Mouse (Mus musculus) midbrain, embryonic 10.5 days (tissue): ENCODE results near the gene Mfsd7a. TPM values are rescaled to one million over a fixed set of nuclear protein-coding genes. Genes with fewer than 3 reads are reported as not detected.
"Not testable (repeated sequence)": the region's sequence is repeated elsewhere in the genome, so short reads cannot be mapped to it uniquely, and the experiment has no call there.

Experiments used
- DNase-seq: peaks from one replicate; pipeline ENCODE4 v3.0.0-alpha.2; 2017; ENCODE audit warnings: low spot score
- H3K27ac ChIP-seq: fragments of 300-500 bp; sonication (generic); replicated peaks from 2 replicates; pipeline ENCODE4 v1.5.1; 2016; ENCODE audit warnings: mild to moderate bottlenecking
- H3K27me3 ChIP-seq: fragments of 300-500 bp; sonication (generic); 2 replicates; pipeline ENCODE4 v1.6.1; 2016; ENCODE audit warnings: low read depth, mild to moderate bottlenecking; ENCODE audit not compliant: poor library complexity, severe bottlenecking
- H3K36me3 ChIP-seq: fragments of 300-500 bp; sonication (generic); 2 replicates; pipeline ENCODE4 v1.6.1; 2016; ENCODE audit warnings: mild to moderate bottlenecking, moderate library complexity
- H3K4me1 ChIP-seq: fragments of 300-500 bp; sonication (generic); 2 replicates; pipeline ENCODE4 v1.6.1; 2016
- H3K4me3 ChIP-seq: fragments of 300-500 bp; sonication (generic); 2 replicates; pipeline ENCODE4 v1.5.1; 2016; ENCODE audit warnings: mild to moderate bottlenecking, moderate library complexity
- H3K9me3 ChIP-seq: fragments of 300-500 bp; sonication (generic); replicated peaks from 2 replicates; pipeline ENCODE4 v1.6.1; 2016; ENCODE audit warnings: mild to moderate bottlenecking
- WGBS: fragments of 180-500 bp; shearing (Covaris S2); methylation state at CpG from one replicate; pipeline ENCODE4 v1.1.7; 2016; 5-methylcytosine and 5-hydroxymethylcytosine counted together
- polyA plus RNA-seq: library from polyadenylated mRNA; unstranded; fragments of >200 nt; fragmentation: Nextera tagmentation; extraction: Ambion mirVana; gene quantifications from 2 replicates; pipeline ENCODE4 v1.2.1, GENCODE M21; 2016

Mfsd7a gene
- polyA plus RNA-seq: 0.11 and 0.16 TPM in 2 replicates

DNA sequence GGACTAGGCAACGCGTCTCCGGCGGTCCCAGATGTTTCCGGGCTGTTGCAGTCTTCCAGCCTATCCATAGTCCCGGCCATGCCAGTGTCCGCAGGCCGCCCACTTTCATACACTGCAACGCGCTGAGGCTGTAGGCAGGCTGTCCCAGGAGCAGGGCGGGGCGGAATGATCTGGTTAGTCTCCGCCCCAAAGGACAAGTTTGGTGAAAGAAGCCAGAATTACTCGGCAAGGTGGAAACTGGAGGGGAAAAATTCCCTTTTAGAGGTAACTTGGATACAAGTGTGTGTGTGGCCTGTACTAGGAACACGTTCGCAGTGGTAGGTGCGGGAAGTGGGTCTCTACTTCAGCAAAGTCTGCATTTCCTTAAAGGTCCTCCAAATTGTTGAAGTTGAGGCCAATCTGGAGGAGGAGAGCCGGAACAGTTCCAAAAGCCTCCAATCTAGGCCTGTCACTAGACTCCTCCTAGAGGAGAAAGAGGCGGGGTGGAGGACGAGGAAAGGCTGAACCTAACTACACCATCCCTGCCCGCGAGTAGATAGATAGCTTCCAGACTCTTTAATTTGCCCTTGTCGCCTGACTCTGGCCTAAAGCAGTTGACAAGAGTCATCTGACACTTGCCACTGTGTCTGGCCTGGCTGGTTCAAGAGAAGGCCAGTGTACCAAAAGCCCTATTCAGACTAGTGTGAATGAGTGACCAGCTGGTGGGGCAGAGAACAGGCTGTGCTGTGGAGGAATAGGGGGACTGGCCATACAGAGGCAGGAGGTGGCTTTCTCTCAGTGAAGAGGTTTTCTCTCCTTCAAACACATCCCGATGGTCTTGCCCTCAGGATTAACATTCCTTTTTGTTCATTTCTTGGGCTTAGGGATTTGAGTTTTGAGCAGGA lies at the start of gene Mfsd7a:
TSS of gene Mfsd7a (minus strand) at position 107 of the 884 bp plus-strand sequence.
- Histone ChIP-seq H3K4me3 (peak within 1 kb of the TSS; percentile 51), H3K27me3 (peaks cover 34% of the 10 kb centered on the region), H3K4me1 (peaks cover 19% of the 10 kb centered on the region), H3K36me3 (no peaks in the 10 kb centered on the region), H3K27ac (no peak within 1 kb of the TSS; the same call in 1 of the 2 replicates), H3K9me3 (no peaks in the 10 kb centered on the region)
- peak; percentile 51 for DNase-seq
- WGBS: 13% methylated on average over 24 of the region's 24 CpGs

DNA sequence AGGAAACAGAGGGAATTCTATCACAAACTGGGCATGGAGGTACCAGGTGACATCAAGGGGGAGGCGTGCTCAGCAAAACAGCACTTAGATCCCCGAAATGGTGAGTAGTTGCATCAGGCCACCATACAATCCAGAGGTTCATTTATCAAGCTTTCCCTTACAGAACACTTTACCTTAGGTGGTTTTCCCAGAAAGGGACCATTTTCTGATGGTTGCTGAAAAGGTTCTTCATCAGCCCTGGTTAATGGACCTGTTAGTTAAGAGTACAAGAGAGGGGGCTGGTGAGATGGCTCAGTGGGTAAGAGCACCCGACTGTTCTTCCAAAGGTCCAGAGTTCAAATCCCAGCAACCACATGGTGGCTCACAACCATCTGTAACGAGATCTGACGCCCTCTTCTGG lies 37.5 kb upstream of the Mfsd7a start:
- H3K36me3 ChIP-seq: peaks cover 83% of the 10 kb centered on the region
- not testable (repeated sequence) for H3K27ac ChIP-seq, H3K9me3 ChIP-seq, DNase-seq, H3K4me3 ChIP-seq, H3K27me3 ChIP-seq, H3K4me1 ChIP-seq
- WGBS: 91% methylated on average over 5 of the region's 5 CpGs

DNA sequence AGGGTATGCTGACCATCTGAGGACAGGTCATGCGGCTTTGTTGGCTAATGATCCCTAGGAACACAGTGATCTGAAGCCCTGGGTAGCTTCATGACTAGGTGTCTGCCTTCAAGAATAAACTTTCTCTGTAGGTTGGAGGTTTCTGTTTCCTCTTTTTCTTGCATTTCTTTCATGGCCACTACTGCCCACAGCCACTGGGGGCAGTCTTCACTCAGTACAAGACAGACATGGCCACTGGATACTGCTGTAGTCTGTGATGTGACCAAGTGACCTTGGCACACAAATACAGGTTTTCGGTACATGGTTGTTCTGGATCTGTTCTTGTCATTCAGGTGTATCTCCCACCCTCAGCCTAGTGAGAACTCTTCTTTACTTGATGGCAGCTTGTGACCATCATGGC lies 36.5 kb upstream of the Mfsd7a start:
- peak; percentile 24 for DNase-seq
- Histone ChIP-seq H3K9me3 (no peaks in the 10 kb centered on the region), H3K36me3 (peaks cover 76% of the 10 kb centered on the region), H3K27ac (no peak overlapping the region), H3K27me3 (no peaks in the 10 kb centered on the region), H3K4me1 (no peaks in the 10 kb centered on the region), H3K4me3 (no peak overlapping the region)
- WGBS: 96% methylated on average over 2 of the region's 2 CpGs

DNA sequence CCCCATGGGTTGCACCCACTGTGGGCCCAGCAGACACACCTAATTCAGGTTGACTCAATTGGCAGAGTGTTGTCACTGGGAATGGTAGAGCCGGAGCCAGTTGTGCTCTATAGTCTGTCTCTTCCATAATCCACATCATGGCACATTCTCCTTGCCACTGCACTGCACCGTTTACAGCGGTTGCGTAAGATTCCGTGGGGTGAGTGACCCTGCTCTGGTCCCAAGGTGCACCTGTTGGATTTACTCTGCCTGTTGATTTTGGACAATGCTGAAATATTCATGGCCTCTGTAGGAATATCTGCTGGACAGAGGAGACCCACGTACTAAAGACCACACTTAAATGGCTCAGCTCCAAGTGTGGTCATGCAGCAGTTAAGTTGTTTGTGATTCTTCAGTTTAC lies 34.3 kb upstream of the Mfsd7a start:
- H3K27me3 ChIP-seq: no peaks in the 10 kb centered on the region
- H3K4me1 ChIP-seq: no peaks in the 10 kb centered on the region
- H3K9me3 ChIP-seq: no peaks in the 10 kb centered on the region
- WGBS: 95% methylated on average over 6 of the region's 6 CpGs
- DNase-seq: no peak
- H3K36me3 ChIP-seq: peaks cover 74% of the 10 kb centered on the region
- H3K4me3 ChIP-seq: no peak overlapping the region
- H3K27ac ChIP-seq: no peak overlapping the region

DNA sequence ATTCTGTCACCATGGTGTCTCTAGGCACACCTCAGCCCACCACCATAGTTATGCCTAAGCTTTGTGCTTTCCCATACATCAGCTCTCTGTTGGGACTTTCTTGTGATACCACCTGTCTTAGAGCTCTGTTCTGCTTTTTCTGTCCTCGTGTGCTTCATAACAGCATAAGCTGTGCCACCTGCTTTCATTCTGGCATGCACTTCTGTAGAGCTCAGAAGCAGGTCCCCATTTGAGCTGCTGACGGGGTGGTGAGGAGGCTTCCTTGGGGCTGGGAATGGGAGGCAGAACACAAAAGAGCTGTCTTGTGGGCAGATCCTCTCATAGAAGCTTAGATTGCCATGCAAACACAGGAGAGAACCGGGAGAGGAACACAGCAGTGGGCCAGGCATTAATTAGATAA lies 27.3 kb upstream of the Mfsd7a start:
- H3K27me3 ChIP-seq: no peaks in the 10 kb centered on the region
- DNase-seq: no peak
- no peaks in the 10 kb centered on the region for H3K4me1 ChIP-seq
- no peak overlapping the region for H3K4me3 ChIP-seq
- WGBS: 91% methylated on average over 3 of the region's 3 CpGs
- no peaks in the 10 kb centered on the region for H3K9me3 ChIP-seq
- H3K27ac ChIP-seq: no peak overlapping the region
- peaks cover 92% of the 10 kb centered on the region for H3K36me3 ChIP-seq

DNA sequence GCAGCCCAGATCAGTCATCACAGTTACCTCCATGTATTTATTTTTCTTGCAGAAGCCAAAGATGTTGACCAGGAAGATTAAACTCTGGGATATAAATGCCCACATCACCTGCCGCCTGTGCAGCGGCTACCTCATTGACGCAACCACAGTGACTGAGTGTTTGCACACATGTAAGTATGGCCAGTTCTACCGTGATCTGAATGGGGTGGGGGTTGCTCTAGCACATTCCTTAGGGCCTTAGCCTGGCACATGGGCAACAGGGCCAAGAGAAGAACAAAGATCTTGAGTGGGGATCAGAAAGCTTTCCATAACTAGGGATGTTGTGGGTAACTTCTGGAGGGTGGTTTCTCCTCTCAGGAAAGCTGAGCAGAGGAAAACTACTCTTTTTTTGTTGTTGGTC lies 25.0 kb upstream of the Mfsd7a start:
- H3K4me3 ChIP-seq: no peak overlapping the region
- no peak for DNase-seq
- H3K4me1 ChIP-seq: no peaks in the 10 kb centered on the region
- no peaks in the 10 kb centered on the region for H3K27me3 ChIP-seq
- H3K9me3 ChIP-seq: no peaks in the 10 kb centered on the region
- H3K27ac ChIP-seq: no peak overlapping the region
- H3K36me3 ChIP-seq: peaks cover 76% of the 10 kb centered on the region
- WGBS: 93% methylated on average over 4 of the region's 4 CpGs

DNA sequence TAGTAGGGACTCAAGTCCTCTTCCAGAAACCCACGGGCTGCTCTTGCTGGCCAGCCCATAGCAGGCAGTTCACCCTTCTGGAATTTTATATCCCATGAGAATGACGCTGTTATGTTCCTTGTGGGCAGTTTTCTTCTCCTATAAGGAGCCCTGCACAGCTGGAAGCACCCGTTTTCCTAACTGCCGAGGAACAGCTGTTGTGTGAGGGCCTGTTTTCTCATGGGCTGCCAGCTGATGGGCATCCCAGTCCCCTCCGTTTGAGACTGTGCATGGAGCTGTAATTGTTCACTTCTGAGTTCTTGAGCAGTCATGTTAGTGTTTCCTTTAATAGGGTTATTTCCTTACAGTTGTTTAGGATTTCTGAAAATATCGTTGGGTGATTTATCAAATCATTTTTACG lies 20.9 kb upstream of the Mfsd7a start:
- H3K36me3 ChIP-seq: peaks cover 56% of the 10 kb centered on the region
- no peak overlapping the region for H3K27ac ChIP-seq
- 85% methylated on average over 7 of the region's 7 CpGs for WGBS
- H3K9me3 ChIP-seq: no peaks in the 10 kb centered on the region
- DNase-seq: no peak
- no peaks in the 10 kb centered on the region for H3K4me1 ChIP-seq
- H3K27me3 ChIP-seq: no peaks in the 10 kb centered on the region
- H3K4me3 ChIP-seq: no peak overlapping the region

DNA sequence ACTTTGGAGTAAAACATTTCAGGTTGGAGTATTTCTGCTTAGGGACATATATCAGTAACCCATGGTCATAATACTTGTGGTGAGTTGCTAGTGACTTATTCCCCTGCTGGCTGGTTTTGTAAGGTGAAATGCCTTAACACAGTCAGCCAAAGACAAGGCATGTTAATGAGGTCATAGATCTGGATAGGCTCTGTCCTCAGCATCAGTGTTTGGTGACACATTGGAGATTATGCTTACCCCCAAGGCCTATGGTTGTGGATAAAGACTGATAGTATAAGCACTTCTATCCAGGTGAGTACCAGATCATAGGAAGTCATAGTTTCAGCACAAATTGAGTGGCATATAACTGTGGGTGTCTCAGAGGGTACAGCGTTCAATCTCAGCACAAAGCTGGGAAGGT lies 18.0 kb upstream of the Mfsd7a start:
- no peak for DNase-seq
- H3K36me3 ChIP-seq: peaks cover 26% of the 10 kb centered on the region
- WGBS: 97% methylated on average over 1 of the region's 1 CpGs
- peaks cover 27% of the 10 kb centered on the region for H3K4me1 ChIP-seq
- H3K4me3 ChIP-seq: no peak overlapping the region
- no peaks in the 10 kb centered on the region for H3K27me3 ChIP-seq
- H3K27ac ChIP-seq: no peak overlapping the region
- H3K9me3 ChIP-seq: no peaks in the 10 kb centered on the region

DNA sequence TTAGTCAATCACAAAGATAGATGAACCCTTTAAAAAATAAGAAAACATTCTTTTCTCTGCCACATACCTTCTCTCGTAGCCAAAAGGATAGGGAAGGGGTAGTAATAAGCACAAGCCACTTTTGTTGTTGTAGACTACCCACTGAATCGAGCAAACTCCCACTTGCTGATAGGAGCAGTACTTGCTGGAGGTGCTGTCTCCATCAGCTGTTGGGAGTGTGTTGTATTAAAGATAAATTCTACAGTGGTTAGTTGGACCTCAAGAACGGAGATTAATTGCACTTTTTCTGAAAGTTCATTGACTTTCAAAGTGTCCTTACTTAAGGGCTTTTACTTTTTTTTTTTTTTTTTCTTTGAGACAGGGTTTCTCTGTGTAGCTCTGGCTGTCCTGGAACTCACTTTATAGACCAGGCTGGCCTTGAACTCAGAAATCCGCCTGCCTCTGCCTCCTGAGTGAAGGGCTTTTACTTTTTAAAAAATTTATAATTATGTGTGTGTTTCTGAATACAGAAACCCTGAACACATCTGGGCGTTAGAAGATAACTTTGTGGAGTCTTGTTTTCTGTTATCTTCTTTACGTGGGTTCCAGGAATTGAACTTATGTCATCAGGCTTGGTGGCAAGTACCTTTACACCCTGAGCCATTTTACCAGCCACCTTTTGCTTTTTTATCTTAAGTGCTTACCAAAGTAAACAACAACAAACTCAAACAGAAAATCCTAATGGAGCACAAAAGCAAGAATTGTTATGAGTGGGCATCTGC lies 16.6 kb upstream of the Mfsd7a start:
- peaks cover 21% of the 10 kb centered on the region for H3K36me3 ChIP-seq
- 93% methylated on average over 6 of the region's 6 CpGs for WGBS
- DNase-seq: no peak
- no peaks in the 10 kb centered on the region for H3K9me3 ChIP-seq
- no peaks in the 10 kb centered on the region for H3K27me3 ChIP-seq
- no peak overlapping the region for H3K27ac ChIP-seq
- H3K4me1 ChIP-seq: peaks cover 32% of the 10 kb centered on the region
- no peak overlapping the region for H3K4me3 ChIP-seq

DNA sequence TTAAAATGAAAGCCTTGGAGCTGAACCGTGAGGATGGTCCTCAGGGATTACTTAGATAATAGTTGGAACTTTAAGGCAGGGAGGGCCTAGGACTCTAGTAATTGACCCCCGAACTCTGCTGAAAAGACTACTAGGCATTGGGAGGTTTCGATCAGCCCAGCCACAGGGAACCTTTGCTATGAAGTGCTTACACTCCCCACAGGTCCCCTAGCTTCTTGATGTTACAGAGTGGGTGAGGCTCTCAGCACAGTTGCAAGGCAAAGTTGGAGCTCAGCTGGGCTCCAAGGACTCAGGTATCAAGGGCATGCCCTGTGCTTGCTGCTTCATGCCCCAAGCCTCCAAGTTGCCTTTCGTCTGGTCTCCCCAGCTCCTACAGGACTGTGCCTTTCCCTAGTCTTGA lies 13.8 kb upstream of the Mfsd7a start:
- peaks cover 32% of the 10 kb centered on the region for H3K4me1 ChIP-seq
- H3K36me3 ChIP-seq: peaks cover 14% of the 10 kb centered on the region
- no peak for DNase-seq
- H3K9me3 ChIP-seq: no peaks in the 10 kb centered on the region
- H3K4me3 ChIP-seq: peak overlapping the region; percentile 86
- WGBS: 61% methylated on average over 4 of the region's 4 CpGs
- H3K27ac ChIP-seq: peak overlapping the region; percentile 99
- peaks cover 25% of the 10 kb centered on the region for H3K27me3 ChIP-seq

DNA sequence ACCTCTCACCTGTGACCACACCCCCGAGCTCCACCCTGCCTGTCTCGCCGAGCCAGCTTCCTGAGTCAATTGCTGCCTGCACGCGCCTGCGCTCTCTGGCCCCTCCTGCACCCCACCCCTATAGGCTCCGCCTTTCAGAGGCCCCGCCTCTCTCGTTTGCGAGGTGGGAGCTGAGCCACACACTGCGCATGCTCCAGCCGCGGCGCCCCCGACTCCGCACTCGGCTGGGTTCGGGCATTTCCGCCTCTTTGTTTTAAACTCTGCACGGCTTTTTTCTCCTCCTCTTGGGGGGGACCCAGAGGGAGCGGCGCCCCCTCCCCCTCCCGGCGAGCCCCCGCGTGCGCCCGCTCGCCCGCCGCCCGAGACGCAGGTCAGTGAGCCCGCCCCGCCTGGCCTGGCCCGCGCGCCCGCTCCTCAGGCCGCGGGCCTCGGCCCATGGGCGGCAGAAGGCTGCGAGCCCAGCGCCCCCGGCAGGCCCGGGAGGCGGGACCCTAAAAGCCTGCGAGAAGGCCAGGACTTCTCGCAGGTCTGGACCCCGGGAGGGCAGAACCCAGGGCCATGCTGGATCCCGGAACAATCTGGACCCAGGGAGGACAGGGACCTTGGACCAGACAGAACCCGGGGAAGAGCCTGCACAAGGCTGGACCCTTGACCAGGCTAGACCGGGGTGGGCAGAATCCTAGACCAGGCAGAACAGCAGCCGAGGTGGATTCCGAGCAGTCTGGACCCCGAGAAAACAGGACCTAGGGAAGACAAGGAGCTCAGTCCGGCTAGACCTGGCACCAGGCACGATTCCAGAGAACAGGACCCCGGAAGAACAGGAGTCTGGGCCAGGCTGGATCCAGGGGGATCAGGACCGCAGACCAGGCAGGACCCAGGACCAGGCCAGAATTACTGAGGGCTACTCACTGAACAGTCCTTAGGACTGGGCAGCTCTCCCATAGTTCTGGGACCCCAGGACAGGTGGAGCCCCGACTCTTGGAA lies 12.7 kb upstream of the Mfsd7a start, which contains the start of gene Pcgf3:
TSS of gene Pcgf3 (plus strand) at position 151 of the 984 bp plus-strand sequence.
- peaks cover 6% of the 10 kb centered on the region; the same call in 1 of the 2 replicates for H3K36me3 ChIP-seq
- peak within 1 kb of the TSS; percentile 86 for H3K4me3 ChIP-seq
- peak within 1 kb of the TSS; percentile 99 for H3K27ac ChIP-seq
- H3K9me3 ChIP-seq: no peaks in the 10 kb centered on the region
- peaks cover 32% of the 10 kb centered on the region for H3K4me1 ChIP-seq
- DNase-seq: peak; percentile 97
- 2% methylated on average over 52 of the region's 62 CpGs for WGBS
- peaks cover 25% of the 10 kb centered on the region for H3K27me3 ChIP-seq

DNA sequence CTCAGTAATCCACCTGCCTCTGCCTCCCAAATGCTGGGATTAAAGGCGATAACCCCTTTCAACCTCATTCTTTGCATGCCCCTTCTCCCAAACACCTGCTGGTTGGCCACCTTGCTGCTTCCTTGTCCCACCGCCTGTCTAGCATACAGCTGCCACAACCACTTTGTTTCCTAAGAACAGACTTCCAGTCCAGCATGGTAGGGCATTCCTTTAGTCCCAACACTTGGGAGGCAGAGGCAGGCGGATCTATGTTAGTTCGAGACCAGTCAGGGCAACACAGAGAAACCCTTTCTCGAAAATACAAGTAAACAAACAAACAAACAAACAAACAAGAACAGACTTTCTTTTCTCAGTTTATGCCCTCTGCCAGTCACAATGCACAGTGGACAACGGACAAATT lies 11.8 kb upstream of the Mfsd7a start:
- Histone ChIP-seq H3K4me1 (peaks cover 32% of the 10 kb centered on the region), H3K36me3 (no peaks in the 10 kb centered on the region), H3K9me3 (no peaks in the 10 kb centered on the region), H3K4me3 (peak overlapping the region; percentile 86), H3K27me3 (peaks cover 25% of the 10 kb centered on the region), H3K27ac (peak overlapping the region; percentile 99)
- no peak for DNase-seq
- WGBS: 47% methylated on average over 6 of the region's 6 CpGs
